Mouse (Mus musculus): ENCODE data around the gene Cd47.

Cd47 gene

DNA sequence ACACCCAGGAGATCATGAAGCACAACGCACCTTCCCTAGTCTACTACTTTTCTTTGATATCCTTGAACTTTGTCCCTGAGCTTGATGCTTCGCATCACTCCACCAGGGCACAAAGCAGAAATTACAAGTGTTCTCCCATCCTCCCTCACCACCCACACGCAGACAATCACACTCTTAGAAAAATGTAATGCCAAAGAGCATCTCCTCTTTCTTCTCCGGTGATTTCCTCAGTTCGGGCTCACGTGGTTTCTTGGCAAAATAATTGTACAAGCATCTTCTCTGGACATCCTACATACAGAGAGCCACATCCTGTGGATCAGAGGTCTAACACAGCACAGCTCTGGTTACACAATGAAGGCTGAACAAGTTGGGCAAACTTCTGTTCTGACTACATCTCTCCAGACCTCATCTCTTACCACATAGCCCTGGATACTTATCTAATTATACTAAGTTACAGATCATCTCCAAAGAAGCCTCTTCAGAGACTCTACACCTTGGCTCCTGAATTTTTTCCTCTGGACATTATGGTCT lies 36.4 kb downstream of the Cd47 start:
- no peak for DNase-seq

DNA sequence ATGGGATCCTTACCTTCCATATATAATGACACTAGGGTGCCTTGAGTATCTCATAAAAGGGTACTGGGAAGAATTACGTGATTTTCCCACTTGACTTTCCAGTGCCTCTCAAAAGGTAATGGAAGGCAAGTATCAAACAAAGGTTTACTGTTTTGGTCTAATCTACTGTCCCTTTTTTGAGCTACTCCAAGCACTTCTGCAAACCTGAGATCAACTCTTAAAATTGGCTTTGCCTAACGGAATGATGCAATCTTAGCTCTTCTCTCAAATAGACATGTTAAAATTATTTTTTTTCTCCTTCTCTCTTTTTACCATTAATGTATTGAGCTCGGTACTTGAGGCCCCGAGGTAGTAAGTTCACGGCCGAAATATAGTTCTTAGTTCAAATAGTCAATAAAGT lies 38.6 kb downstream of the Cd47 start:
- no peak for DNase-seq

DNA sequence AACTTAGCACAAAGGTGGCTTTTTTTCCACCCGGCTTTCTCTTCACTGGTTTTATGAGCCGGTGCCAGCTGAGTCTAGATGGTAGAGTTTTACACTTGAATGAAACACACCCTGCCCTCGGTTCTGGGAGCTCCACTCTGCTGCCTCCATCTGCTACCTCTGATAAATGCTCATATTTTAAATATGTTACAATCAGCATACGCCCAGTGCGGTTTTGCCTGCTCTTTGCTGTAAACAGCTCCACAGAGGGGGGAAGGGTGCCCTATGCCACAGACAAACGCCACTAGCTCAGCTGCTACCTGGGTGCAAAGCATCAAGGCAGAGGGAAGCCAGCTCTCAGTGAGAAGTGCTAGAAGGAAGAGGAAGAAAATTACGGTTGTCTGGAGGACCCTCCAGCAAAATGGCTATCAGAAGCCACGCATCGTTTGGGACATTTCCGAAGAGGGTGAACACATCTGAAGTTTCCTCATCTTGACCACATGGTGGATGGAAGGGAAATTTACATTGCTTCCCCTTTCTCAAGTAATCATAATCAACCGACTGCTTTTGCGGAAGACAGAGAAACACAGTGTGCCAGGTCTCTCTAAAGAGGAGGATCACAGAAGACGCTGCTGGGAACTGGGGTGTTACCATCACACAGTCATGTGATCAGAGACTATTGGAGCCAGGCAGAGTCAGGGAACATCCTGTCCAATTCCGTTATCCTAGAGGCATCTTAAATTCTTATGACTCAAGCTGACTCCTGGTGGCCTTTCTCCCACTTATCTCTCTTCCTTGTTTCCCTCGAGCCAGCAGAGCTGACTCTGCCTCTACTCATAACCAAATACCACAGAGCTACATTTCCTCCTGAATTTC lies 39.6 kb downstream of the Cd47 start:
- DNase-seq = peak; percentile 37

DNA sequence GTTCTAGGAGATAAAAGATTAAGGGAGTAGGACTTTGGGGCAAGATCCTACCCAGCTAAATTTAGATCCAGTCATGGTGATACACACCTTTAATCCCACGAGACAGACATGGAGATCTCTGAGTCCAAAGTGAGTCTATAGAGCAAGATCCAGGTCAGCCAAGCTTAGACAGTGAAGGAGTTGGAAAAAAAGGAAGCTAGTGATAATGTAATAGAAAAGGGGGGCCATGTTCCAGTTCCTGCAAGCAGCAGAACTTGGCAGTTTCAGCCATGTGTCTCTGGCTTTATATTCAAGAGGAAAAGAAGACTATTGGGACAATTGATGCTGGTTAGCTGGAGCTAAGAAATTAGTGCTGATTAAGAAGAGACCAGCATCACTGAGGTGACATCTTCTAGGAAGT lies 43.4 kb downstream of the Cd47 start:
- DNase-seq = no peak

DNA sequence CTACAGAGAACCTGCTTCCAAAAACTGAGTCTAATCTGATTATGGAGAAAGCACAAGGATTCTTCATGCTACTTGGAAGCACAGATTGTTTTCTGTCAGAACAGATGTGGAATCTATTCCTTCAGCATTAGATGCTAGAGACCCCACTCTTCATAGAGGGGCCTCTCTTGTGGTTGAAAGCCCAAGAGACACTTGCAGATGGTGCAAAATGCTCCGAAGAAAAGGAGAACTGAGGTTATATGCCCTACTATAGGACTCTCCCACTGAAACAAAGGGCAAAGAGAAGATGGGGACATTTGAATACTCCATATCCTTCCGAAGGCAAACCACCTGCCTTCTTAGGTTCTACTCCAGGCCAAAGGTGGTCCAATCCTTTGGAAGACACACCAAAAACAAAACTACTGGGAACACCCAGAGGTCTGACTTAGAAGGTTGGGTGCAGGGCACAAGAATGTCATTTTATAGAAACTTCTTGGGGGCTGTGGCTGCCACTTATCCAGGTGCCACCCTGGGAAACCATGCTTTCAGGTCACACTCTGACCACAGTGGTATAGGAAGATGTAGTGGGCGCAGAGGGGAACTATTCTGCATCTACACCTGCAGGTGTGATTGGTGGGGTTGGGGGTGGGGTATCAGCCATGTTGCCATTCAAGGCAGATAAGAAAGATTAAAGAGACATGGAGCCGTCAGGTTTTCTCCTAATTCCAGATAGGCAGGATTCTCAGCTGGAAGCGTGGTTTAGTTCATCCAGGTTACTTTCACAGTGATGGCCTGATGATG lies 47.1 kb downstream of the Cd47 start:
- DNase-seq = no peak

DNA sequence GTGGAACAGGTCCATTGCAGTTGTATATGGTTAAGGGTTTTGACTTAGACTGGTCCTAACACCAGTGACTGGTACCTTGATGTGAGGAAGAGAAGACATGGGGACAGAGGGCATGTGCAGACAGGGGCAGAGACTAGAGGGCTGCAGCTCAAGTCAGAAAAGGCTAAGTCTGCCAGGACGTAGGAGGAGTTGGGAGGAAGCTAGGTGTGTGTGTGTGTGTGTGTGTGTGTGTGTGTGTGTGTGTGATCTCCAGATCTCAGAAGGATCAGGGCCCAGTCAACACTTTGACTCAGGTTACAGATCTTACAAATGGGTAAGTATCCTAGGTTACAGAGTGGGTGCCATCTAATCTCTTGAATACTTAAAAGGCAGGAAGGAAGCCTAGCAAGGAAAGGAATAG lies 48.3 kb downstream of the Cd47 start:
- DNase-seq = no peak

DNA sequence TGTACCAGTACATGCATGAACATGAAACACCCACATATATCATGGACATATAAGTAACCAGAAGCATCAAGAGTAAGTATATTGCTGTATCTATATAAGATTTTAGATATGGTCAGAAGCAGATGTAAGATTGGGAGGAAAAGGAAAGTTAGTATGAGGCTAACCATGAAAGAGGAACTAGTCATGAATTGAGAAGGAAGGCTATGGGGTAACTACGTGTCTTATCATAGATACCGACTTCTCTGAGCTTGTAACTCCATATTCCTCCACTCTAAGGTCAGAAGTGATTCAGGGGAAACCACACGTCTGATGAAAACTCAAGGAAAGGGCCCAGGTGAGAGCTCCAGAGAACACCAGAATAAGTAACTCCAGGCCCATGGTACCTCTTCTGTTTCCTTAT lies 52.6 kb downstream of the Cd47 start:
- no peak for DNase-seq

DNA sequence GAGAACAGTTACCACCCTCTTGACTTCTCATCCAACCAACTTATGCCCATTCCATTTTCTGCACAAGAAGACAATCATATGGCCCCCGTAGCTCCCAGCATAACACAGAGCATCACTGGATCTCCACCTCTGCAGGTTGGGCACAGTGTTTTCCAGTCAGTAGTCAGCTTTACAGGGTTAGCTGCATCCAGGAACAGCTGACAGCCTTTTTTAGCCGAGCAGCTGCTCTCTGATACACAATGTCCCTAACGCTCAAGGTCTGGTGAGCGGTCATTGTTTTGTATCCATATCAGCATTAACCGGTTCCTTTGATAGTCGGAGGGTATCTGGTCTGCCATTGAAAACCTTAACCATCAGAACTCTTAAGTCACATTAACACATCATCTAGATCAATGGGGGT lies 53.3 kb downstream of the Cd47 start:
- no peak for DNase-seq

DNA sequence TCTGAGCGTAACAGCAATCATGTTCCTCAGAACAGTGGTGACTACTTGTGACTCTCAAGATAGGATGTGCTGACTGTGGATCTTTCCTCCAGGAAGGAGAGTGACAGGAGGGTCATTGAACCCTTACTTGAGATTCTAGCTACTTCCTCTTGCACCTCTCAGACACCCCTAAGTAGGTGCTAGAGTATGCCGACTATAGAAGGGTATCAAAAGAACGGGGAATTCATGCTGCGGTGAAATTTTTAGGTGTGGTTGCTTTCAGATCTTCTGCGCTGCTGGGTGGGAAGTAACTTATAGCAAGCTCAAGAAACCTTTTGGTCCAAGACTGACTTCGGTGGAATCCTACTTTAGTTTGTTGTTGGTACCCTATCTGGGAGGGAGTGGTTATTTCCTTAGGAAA lies 53.9 kb downstream of the Cd47 start:
- no peak for DNase-seq

DNA sequence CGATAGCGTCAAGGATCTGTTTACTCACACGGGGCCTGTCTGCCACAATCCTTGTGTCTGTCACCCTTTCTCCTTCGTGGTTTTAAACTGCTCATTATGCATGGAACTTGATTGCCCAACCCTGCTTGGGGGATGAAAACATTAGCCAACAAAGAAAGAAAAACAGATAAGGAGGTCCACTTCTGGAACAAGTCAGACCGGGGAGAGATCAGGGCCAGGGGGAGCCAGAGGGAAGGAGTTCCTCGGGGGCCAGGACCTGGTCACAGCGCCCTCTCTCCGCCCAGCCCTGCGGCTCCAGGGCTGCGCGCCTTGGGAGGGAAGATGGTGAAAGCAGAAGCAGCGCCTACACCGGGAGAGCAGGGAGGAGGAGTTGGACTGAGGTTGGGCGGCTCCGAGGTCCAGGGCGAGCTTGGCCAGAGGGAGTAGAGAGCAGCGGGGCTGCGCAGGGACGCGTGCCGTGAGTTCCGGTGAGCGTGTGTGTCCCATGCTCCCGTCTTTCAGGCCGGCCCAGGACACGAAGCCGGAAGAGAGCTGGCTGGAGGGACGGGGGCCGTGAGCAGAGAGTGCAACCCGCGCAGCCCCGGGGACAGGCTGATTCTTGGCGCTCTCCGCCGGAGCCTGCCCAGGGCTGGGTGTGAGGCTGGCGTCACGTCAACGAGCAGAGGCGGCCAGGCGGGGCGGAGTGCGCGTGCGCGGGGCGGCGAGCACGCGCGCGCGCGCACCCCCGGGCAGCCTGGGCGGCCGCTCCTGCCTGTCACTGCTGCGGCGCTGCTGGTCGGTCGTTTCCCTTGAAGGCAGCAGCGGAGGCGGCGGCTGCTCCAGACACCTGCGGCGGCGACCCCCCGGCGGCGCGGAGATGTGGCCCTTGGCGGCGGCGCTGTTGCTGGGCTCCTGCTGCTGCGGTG lies 54.9 kb downstream of the Cd47 start:
- DNase-seq = peak; percentile 94

DNA sequence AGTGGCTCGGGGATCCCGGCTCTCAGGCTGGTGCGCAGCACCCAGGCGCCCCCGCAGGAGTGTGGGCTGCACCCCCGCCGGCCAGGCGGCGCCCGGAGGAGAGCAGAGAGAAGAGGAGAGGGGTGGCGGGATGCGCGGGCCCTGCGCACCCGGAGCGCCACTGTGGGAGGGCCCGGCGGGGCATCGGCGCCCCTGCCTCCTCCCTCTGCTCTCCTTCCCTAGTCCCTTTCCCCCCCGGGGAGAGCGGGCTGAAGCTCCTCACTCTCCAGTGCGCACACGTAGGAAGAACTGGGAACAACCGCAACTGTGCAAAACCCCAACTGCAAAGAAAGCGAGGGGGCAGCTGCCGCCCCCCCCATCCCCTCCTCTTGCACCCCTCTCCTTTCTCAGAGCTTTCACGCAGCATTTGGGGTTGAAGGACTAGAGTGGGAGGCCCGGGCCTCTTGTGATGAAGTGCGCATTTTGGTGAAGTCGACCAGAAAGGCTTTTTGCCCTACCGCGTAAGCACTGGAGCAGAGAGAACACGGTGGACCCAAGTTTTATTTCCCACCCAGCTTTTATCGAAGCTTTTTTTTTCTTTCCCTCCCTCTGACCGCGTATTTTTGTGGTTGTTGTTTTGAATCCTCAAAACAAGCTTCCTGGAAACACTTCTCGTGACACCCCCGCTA lies 55.6 kb downstream of the Cd47 start:
- DNase-seq = no peak

DNA sequence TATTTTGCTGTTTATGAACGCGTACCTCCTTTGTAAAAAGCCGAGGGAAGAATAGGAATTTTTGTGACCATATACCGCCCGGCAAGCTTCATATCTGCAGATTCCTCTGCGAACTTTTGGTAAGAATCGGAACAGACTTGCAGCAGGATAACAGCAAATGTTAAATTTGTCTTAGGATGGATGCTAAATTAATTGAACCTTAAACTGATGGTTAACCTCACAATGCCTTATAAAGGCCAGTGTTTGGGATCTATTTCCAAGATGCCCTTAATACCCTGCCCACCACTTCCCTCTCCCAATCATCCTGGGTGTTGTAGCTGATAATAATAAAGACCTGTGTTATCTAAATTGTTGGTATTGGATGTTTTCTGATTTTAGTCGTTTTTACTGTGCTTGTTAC lies 56.3 kb downstream of the Cd47 start:
- no peak for DNase-seq

DNA sequence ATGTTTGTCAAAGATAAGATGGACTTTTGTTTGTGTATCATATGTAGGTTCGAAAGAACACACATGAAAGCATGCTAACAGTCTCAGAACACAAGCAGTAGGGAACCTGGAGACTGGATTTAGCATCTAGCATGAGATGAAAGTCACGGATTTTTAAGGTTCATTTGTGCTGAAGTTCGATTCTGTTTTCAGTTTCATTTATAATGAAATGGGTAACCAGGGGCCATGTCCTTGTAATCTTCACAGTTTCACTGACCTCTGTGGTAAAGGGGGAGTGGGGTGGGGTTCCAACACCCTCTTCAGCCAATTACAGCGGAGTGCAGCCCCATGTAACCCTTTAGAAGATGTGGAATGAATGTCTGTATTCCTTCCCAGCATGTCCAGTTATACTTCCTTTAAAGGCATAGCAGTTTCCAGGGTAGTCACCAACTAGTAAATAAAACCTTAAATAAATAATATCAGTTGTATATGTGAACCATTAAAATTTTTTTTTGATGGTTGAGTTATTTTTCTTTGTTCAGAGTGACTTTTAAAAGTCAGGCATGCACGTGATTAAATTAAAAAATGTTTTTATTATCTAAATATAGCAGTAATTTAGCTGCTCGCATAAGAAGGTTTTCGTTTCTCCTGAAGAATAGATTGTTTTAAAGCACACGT lies 57.3 kb downstream of the Cd47 start:
- no peak for DNase-seq

DNA sequence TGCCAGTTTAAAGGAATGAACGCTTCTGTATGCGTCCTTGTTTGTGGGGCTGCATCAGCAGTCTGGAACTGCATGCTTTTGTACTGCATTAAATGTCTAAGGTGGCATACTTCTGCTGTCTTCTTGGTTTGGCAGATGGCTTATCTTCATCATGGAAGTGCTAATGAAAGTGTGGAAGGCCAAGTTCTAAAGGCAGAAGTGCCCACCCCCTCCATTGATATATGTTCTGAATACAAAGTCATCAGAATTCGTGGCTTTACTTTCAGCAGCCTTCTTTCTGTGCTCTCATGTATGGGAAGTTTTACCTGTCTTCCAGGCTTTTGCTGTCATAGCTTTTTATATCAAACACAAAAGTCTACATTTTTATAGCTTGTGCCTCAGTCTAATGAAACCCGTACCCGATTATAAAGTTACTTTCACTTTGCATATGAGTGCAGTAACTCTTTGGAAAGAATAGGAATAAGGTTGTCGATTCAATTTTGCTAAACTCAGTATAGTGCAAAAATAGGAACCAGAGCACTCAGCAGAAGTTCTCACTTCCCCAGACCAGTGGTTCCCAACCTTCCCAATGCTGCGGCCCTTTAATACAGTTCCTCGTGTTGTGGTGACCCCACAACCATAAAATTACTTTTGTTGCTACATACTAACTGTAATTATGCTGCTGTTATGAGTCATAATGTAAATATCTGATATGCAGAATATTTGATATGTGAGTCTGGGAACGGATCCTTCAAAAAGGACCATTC lies 58.0 kb downstream of the Cd47 start:
- DNase-seq = no peak

DNA sequence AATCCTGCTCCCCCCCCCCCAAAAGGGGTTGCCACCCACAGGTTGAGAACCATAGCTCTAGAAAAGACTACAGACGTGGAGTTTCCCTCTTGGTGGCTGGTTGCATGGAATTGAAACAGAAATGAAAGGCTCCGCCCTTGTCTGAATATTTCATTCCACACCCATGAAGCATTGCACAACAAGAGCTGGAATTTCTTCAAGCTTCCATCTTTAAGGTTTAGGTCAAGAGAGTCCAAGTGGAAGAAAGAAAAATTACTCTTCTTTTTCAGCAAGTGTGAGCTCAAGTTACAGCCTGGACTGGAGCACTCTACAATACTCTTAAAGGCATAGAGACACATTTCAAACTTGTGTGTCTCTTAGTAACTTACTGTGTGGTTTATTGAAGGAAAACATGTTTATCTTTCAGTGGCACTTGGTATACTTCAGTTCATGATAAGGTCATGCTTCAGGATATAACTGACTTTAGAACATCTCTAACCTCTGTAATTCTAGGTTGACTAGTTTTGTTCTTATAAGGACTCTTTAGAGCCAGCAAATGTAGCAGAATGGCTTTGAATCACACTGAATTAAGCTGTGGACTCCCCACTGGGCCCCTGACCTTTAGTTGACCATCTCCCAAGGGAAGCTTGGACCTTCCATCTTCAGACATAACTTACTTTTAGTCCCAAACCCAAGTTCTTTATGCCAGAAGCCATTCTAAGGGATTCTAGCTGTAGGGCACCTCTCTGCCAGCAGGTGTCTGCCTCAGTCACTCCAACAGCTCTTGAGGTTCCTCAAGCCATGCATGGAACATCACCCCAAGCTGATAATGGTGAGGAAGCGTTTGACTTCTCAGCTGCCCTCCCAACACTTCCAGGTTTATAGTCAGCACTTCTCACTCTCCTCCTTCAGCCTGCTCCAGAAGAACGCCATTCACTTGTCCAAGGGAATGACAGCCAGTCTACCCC lies 58.8 kb downstream of the Cd47 start:
- no peak for DNase-seq

DNA sequence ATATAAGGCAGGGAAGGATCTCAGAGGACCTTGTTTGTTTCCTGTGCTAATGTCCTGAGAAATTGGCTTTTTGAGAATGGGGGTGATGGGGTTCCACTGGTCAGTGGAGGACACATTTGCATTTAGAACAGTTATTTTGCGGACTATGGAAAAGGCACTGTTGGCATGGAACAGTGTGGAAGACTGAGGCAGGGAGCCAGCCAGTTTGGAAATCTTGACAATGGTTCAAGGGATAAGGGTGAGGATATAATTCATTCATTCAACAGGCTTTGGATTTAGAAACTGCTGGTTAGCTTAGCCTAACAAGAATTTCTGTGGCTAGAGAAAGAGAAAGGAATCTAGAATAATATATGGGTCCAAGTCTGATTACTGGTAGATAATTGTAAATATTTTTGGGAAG lies 61.7 kb downstream of the Cd47 start:
- DNase-seq = no peak

DNA sequence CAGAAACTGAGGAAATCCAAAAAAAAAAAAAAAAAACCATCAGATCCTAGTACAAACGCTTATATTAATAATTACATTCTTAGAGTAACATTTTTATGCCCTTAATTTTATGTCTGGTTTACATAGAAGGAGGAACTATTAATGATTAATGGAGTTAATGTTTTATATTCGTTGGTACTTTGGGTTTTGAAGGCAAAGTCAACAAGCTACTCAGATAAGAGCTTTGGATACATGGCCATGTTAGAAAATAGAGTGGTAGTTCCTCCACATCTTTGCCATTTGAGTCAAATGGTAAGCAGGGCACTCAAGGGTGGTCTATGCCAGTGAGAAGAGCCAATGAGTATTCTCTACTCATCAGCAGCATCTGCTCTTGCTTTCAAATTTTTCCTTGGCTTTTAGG lies 66.3 kb downstream of the Cd47 start:
- DNase-seq = no peak

DNA sequence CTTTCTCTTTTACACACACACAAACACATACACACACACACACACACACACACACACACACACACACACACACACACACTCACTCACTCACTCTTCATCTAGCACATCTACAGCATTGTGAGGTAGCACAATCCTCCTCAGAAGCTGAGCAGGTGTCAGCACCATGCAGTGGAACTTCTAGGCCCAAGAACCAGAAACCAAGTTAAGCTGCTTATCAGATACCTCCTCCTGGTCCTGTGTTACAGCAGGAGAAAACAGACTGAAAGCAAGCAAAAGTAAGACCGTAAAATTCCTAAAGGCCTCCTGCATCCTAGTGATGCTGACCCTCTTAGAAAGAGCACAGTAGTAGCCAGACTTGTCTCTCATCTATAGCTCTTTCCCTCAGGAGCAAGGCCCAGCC lies 67.9 kb downstream of the Cd47 start:
- DNase-seq = no peak

DNA sequence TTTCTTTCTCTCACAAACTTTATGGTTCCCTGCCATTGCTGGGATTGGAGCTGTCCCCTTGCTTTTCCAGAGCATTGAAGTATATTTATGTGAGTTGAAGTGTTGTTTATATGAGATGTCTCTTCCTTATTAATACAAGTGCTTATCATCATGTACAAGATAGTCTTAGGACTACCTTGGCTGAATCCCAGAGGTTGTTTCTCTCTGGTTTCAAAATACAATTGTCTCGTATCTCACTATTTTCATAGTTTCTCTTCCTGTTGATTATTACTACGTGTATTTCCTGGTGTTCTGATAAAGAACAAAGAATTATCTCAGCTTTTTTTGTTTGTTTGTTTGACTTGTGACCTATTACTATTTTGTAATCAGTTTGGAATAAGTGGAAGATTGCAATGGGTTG lies 73.6 kb downstream of the Cd47 start:
- no peak for DNase-seq

DNA sequence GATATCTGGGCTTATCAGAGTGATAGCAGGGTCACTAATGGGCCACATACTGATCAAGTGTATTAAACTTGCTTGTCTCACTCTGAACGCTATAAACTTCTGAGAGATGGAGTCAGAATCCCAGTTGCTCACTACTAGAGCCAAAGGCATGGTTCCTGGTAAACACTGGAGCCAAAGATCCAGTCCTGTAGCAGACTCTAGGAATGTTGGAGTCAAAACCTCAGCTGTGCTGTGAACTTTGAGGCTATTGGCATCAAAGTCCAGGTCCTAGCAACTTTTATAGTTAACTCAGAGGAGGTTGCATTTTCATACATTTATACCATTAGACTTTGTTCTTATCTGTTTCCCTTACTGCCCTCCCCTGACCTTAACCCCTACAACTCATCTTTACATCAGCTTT lies 74.2 kb downstream of the Cd47 start:
- no peak for DNase-seq

Measured in cerebellum, adult 11 months (tissue).